Mouse (Mus musculus) bone marrow, adult 2 months (tissue): ENCODE data around the gene 9530053A07Rik.
"Not testable (repeated sequence)": the region's sequence is repeated elsewhere in the genome, so short reads cannot be mapped to it uniquely, and the experiment has no call there.

ENCODE experiments used
- CTCF ChIP-seq: fragments of 200-500 bp; IDR thresholded peaks from 2 replicates; pipeline ENCODE4 v1.5.1; 2011; ENCODE audit warnings: low read length, control low read depth; ENCODE audit not compliant: control insufficient read depth, insufficient read depth
- POLR2A ChIP-seq: fragments of 200-500 bp; IDR thresholded peaks from 2 replicates; pipeline ENCODE4 v1.6.1; 2011; ENCODE audit warnings: low read depth, mild to moderate bottlenecking, control low read depth, low read length, borderline replicate concordance; ENCODE audit not compliant: control insufficient read depth

GRCm38 (mm10) chr7:28102936-28103335, 26.3 kb upstream of the 9530053A07Rik start:
- TF ChIP-seq CTCF, POLR2A: not testable (repeated sequence)
